Mouse (Mus musculus): ENCODE data around the gene Lpin1.
A peak's percentile ranks its signal among the peaks of the same experiment; 100 is the strongest.

Lpin1 gene

DNA sequence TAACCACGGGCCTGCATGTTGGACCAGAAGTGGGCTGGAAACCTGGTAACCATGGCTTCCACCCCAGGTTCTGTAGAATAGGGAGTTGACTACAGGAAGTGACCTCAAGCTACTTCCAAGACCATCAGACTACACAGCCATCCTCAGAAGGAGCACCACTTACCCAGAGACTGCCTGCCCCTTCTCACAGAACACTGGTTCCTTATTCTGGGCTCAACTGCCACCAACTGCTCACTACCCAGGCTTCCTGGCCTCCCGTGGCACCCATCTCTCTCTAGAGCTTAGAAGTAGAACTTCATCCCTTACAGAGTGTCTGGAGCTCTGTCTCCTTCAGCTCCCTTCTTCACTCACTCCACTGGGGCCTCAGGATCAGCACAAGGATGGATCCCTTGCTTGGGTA is at the start of gene Lpin1:
TSS of gene Lpin1 (minus strand) at position 31 of the 400 bp plus-strand sequence.
- no peak for DNase-seq

DNA sequence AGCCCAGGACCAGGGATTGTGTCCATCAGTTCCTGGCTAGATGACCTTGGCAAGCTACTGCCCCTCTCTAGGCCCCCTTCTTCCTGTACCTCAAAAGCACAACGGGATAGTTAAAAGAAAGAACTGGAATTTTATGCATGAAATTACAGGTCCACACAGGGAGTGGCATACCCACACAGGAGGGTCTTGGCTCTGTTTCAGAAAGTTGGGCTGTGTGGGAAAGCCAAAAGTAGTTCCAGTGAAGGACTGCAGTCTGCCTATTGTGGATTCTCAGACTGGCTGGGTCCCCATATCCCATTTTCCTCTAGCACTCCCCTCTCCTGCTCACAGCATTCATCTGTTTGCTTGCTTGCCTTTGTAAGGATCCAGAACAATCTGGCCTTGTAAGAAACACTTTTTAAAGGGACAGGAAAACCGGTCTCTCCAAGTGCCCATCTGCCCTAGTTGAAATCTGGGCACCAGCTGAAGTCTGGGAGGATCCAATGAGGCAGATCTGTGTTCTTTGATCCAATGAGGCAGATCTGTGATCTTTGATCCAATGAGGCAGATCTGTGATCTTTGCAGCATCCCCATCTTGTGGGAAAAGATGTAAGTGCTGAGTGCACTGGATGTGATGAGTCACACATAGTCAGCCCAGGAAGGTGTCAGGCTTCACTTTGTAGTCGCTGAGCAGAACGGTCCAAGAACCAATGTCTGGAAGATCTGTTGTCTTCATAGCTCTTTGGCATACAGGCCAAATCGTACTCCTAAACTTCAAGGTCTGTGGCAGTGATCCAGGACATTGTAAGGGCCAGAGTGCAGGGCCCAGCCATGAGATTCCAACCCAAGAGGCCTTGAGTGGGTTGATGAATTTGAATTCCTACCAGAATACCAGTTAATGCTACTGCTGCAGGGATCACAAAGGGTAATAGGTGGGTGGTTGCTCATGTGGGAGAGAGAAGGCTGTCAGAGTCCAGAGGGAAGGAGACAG is 46.4 kb upstream of the Lpin1 start:
- DNase-seq: no peak

DNA sequence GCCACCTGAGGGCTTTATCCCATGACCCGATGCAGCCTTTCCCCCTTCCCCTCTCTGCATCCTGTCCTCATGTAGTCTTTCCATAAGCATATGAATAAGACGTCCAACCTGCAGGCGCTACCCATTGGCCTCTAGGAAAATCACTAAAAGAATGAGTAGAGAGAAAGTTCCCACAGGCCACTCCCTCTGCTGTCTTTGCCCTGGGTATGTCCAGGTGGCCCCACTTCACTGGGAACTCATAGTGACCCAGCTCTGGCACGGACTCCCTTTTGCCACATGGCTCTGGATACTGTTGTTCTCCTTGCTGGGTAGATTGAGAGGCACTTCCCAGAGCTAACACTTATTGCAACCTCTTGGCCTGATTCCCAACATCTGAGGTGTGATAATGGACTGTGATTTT is 44.8 kb upstream of the Lpin1 start:
- DNase-seq: no peak

DNA sequence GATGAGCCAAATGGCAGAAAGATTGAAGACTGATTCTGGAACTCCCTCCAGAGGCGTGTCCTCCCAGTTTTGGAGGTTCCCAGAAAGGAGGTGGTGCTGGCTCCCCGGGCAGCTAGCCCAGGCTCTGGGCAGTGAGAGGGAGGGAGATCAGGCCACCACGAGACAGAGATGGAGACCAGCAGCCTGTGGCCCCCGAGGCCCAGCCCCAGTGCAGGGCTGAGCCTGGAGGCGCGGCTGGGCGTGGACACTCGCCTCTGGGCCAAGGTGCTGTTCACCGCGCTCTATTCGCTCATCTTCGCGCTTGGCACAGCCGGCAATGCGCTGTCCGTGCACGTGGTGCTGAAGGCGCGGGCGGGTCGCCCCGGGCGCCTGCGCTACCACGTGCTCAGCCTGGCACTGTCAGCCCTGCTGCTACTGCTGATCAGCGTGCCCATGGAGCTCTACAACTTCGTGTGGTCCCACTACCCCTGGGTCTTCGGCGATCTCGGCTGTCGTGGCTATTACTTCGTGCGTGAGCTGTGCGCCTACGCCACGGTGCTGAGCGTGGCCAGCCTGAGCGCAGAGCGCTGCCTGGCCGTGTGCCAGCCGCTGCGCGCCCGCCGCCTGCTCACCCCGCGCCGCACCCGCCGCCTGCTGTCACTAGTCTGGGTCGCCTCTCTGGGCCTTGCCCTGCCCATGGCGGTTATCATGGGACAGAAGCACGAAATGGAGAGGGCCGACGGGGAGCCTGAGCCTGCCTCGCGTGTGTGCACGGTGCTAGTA is 42.7 kb upstream of the Lpin1 start, which contains the start of gene Ntsr2:
TSS of gene Ntsr2 (plus strand) at position 51 of the 762 bp plus-strand sequence.
- peak; percentile 64 to 70 for DNase-seq

DNA sequence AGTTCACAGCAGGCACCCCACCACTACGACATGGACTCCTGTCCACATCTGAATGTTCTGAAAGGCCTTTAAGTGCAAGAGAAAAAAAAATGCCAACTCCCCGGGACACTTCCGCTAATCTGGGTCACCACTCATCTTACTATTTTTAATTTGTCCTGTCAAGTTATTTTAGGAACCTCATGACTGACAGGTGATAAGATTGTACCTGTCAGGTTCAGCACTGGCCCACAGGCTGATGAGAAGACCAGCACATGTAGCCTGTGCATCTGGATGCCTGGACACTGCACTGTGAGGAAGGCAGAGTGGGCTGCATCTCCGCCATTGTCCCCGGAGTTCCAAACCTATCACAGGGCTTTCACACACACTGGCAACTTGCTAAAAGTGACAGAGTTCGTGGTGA is 39.1 kb upstream of the Lpin1 start:
- DNase-seq: no peak

DNA sequence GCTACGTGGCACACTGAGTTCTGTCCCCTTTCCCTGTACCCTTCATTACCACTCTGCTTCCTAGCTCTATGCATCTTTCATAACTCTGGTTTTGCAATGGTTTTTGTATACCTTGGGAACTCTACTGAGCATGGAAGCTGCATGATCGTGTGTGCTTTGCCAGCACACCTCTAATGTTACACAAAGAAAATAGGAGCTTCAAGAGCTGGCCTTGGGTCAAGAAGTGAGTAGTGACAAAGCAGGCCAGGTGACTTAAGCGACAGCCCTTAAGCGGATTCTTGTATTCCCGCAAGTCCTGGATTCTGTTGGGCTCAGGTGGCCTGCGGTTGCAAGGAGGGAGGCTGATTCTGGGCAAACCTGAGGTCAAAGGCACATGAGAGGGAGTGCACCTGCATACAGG is 37.5 kb upstream of the Lpin1 start:
- no peak for DNase-seq

DNA sequence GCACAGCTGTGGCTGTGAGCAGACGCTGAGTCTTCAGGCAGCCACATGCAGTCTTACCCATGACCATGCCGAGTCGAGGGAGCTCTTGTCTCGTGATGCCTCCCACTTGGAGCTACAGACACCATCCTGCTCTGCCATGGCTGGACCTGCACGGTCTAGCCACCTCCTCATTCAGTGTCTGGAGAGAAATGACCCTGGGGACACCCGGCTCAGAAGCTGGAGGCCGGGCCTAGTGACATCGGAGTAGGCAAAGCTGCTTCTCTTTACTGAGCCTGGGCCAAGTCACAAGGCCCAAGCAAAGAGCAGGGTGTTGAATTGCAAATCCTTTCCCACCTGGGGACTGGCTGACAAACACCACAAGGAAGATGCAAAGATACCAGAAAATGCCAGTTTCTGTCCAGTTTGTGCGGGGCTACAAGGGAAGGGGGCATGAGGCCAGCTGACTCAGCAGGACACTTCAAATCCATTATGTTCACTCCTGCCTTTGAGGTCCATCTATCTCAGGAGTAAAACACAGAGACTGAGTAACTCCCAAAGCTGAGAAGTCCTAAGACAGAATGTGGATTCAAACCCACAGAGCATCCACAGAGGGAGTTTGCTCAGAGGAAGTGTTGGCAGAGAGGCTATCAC is 36.1 kb upstream of the Lpin1 start:
- no peak for DNase-seq

DNA sequence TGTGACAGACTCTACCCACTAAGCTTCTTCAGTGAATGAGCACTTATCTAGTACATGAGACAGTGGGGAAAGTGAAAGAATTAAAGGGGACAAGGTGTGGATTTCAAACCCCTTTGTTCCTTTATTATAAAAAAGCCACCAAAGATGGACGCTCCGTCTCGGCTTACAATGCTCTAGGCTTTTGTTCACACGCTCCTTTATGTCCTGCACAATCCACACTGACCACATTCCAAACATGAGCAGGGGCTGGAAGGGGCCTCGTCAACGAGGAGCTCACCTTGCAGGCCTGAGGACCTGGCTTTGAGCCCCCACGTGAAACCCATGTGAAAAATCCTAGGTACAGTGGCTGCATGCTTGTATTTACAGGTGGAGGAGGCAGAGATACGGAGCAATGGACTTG is 33.9 kb upstream of the Lpin1 start:
- DNase-seq: no peak

DNA sequence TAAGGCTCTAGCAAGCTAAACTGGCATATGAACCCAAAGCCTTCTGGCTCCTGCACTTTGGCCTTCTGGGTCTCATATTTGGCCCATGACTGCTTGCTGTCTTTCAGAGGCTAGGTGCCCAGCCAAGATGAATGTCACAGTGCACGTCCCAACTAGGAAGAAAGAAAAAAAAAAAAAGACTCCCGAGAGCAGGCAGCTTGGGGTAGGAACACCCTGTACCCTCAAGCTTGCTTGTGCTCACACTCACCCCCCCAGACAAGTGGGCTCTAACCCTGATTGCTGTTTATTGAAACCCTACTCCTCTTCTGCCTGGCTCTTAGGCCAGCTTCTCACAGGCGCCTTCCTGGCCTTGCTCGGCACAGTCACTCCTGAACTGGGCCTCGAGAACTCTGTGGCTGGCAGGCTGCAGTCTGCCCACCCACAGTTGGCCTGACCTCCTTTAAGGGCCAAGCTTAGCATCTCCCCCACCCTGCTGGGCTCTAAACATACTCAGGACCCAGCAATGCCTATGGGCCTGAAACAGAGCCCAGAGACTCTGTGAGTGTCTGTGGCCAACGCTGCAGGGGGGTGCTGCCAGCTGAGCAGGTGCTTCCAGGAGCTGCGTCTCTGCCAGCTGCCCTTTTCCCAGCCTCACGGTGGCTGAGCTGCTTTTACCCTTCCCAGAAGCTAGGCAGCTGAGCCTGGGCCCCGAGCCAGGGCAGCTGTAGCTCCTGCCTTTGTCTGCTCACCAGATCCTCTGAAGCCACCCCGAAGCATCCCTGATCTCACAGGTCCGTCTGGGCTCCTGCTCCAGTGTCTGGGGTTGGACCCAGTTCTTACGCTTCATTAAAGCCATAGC is 33.0 kb upstream of the Lpin1 start:
- peak in 1 of 2 experiments; percentile 22 for DNase-seq

DNA sequence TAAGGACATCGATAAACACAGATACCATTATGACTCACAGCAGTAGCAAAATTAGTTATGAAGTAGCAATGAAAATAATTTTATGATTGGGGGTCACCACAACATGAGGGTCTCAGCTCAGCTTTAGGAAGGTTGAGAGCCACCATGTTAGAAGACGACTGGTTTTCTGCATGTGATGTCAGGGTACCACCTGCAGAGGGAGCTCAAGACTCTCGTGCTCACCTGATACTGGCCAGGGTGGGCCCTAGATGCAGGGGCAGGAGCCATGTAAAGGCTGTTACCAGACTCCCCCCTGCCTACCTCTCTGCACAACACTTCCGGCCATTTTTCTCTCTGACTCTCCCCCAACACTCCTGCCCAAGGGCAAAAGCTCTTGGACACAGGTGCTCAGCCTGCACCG is 31.2 kb upstream of the Lpin1 start:
- DNase-seq: no peak

DNA sequence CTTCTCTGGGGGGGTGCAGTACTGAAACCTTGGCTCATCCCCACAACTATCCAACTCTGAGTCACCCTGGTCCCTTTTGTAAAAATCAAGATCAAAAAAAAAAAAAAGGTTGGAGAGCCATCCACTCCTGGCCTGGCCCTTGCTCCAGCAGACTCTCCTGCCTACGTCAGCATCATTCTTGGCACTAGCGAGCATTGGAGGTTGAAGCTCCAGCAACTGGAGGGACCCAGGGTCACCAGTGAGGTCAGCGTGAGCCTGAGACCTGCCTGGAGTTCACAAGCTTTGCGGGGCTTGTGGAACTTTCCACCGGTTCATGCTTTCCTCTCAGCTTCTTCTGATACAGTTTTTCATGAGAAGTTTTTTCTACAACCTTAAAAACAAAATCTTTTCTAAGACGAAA is 29.3 kb upstream of the Lpin1 start:
- DNase-seq: no peak

DNA sequence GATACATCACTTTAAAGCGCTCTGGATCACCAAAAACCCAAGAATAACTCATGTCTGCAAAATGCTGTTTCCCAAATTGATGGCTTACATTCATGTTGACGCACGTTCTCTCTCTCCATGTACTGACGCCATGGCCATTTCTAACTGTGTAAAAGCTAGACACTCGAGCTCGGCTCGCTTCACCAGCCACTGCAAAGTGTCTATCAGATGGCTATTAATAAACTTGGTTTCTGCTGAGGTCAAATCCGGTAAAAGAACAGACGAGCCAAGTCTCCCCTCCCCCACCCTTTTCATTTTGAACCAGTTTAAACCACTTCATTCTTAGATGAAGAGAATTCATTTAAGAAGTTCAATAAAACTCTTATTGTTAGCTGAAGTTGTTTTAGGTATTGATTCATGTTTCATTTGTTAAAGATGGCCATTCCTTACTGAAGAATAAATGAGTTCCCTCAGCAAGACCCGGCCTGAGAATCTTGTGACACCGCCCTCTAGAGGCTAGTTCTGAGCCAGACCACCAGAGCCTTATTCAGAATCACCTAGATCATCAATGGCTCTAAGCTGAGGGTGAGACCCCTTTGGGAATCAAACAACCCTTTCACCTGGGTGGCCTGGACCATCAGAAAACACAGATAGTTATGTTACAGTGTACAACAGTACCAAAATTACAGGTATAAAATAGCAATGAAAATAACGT is 28.5 kb upstream of the Lpin1 start:
- peak in 1 of 2 experiments; percentile 23 for DNase-seq

DNA sequence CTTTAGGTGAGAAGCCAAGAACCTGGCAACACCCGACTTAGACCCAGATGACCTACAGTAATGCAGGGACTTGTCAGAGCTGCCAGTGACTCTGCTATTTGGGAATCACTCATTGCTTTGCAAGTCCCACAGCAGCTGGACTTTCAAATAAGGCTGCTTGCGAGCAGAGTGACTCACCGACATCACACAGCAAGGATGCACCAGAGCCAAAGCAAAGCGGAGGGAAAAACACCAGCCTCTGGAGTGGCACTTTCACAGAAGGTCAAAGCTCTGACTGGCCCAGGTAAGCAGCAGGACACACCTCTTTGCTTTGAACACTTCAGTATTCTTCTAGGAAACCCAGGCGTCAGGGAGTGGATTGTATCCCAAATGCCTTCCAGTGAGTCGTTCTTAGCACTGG is 25.1 kb upstream of the Lpin1 start:
- no peak for DNase-seq

DNA sequence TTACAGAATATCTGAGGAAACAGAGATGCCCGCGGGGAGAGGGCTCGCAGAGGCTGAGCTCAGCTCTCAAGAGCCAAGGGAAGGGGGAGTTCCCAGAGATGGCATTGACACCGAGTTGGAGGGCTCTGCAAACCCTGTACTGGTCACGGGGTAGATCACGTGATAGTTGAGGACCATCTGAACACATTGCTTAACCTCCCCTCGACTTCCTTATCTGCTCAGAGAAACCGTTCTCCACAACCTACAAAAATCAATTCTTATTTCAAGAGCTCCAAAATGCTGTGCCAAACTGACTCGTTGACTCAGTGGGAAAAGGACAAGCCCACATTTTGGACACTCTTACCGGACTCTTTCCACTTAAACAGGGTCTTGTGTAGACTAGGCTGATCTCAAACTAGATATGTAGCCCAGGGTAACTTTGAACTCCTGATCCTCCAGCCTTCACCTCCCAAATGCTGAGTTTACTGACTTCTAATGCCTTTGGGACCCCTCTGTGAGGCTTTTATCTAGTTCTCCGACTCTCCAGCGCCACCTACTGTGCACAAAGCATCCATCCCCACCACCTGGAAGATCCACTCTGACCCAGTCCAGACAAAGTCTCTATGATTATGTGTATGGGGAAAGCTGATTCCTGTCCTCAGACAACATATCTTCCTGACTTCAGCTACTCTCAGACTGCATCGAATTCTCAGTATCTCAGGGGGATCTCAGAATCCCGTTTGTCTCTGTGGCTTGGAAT is 23.5 kb upstream of the Lpin1 start:
- peak; percentile 57 to 71 for DNase-seq

DNA sequence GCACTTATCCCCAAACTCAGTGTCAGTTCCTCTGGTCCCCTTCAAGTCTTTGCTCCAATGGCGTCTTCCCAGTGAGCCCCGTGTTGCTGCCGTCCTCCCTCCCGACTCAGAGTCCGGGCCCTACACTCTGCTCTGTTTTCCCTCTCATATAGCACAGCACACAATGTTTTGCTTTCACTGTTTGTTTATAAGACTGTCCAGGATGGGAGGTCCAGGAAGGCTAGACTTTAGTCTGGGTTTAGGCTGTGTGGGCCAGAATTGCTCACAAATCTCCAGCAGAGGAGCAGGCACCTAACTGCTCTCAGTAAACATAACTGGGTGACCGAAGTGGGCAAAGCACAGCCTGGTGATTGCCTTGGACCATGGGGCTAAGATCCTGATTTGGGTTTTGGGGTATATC is 22.5 kb upstream of the Lpin1 start:
- DNase-seq: no peak

DNA sequence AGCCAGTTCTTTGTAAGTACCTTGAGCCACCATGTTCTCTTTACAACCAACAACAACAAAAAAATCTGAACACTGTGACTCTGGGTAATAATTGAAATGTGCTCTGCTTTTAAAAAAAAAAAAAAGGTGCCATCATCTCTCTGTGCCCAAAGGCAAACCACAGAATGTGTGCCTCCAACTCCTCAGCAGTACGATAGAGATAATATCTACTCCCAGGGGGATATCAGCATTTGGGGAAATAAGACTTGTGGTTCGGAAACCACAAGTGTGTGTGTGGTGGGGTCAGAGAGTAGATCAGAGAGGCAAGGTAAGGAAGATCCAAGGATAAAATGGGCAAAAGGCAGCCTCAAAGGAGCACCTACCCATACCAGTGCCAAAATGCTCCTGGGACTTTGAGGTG is 20.7 kb upstream of the Lpin1 start:
- no peak for DNase-seq

DNA sequence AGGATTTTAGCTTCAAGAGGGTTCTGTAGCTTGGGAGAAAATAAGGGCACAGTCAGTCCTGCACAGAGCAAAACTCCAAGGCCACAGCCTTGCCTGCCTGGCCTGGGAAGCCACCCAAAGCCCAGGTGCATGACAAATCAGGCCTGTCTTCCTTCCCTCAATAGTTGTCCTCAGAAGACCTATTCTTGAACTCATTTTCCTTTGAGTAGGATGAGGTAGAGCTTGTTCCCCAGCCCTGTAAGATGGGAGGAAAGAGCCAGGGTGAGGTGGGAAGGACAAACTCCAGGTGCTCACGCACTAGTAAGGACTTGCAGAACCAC is 20.1 kb upstream of the Lpin1 start:
- no peak for DNase-seq

DNA sequence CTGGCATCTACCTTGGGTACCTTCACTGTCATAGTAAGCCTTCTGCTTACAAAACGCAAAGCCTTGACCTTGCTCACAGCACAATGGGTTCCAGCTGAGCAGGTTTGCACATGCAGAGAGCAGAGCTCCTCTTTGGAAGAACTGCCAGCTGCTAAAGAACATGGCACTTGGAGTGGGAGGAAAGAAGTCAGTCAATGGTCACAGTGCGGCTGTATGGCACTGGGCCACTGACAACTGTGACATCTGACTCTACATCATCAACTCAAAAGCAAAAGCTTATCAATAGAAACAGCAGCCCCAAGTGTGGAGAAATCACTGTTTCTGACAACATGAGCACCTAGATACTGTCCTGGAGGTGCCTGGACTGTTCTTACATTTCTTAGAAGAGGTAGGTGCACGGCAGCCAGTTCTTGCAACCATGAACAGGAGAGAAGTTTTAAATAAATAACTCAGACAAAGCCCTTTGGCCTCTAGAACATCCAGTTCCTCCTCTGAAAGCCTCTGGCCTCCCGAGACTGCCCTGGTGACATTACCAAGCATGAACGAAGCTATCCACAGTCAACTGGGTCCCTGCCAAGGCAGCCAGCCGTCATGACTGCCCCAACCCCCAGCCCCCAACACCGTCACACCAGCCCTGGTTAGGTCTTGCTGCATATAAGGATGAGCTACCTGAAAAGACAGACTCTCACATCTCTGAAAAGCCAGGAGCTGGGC is 19.5 kb upstream of the Lpin1 start:
- DNase-seq: peak in 1 of 2 experiments; percentile 18

DNA sequence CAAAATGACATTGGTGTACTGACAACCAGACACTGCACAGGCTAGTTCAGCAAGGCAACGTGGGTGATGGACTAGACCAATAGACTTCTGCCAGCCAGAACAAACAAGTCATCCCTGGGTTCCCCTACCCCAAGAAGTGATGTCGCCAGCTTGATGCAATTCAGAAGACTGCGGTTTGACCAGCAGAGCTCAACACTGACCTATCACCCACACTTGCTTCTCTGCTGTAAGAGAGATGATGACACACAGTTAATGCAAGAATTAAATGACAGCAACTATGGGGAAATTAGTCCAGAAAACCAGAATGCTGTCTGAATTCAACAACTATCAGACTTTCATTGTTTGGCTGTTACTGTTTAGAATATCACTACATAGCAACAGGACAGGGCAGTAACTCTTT is 9.5 kb upstream of the Lpin1 start:
- no peak for DNase-seq

DNA sequence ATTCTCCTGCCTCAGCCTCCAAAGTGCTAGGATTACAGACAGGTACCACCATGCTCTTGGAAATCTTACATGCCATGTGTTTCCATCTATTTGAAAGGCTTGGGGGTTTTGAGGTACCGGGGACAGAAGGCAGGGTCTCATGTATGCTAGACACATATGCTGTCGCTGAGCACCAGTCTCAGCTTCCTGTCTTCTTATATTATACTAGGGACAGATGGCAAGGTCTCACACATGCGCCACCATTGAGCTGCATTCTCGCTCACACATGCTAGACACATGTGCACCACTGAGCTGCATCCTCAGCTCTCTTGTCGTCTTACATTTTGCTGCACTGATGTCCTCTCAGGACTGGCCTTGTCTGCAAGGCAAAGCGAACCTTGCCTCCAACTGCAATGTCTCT is 8.7 kb upstream of the Lpin1 start:
- no peak for DNase-seq
